In the genomic region with DNA sequence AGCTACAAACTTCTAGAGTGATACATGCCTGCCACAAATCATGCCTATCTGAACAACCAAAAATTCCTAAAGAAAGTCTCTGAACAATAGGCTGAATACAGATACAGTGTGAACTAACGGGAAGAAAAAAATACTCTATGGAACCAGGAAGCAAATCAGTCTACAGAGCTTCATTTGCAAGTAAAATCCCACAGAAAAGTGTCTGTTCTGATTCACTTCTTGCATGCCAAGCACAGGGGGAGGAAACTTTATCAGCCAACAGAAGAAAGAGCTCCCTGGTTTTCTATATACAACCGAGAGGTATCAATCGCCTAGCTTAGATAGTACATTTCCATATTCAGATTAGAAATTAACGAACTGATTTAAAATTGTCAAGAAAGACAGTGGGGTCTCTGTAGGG, we compare ENCODE assay signal across 12 mouse cellular contexts. TPM values are rescaled to one million over a fixed set of nuclear protein-coding genes. Genes with fewer than 3 reads are reported as not detected.
DNase-seq lines count a peak whose midpoint lies in the region; ATAC-seq lines count a peak whose summit lies in the region.
"Had no signal": no experiment of that assay in that cellular context is flagged by ENCODE, and none has a peak within 500 bp of the region (broad histone marks: within the 10 kb centered on the region; RNA-seq: fewer than 3 reads in every experiment).

No protein-coding gene starts in this region.

- no peaks in the 10 kb centered on the region for H3K27me3 ChIP-seq in midbrain, embryonic 11.5 days (ENCODE audit: control insufficient read depth, insufficient read depth, low read length)
- no peaks in the 10 kb centered on the region for H3K27me3 ChIP-seq in intestine, embryonic 16.5 days (replicated peaks; ENCODE audit: control insufficient read depth, insufficient read depth, low read length)
- H3K27me3 ChIP-seq: liver, embryonic 15.5 days had no signal

- no peak overlapping the region for H3K9ac ChIP-seq in midbrain, embryonic 11.5 days (ENCODE audit: low read length)
- H3K9ac ChIP-seq in intestine, embryonic 16.5 days (ENCODE audit: low read depth, low read length): no peak overlapping the region
- H3K9ac ChIP-seq: liver, embryonic 15.5 days had no signal

- no peak for DNase-seq in frontal cortex, postnatal 36 days (ENCODE audit: low spot score in 2 of 2)
- DNase-seq in testis, postnatal 14 days (ENCODE audit: low spot score): peak; percentile 15
- DNase-seq in testis, postnatal 10 days (ENCODE audit: low spot score): no peak
- no peak for DNase-seq in midbrain, embryonic 11.5 days (ENCODE audit: low spot score, missing footprints)
- DNase-seq in lung, postnatal 14 days: no peak
- DNase-seq in lung, postnatal 25 days (ENCODE audit: low spot score): no peak
- DNase-seq: adrenal gland, postnatal 14 days; lung, postnatal 4 days had no signal

- H3K4me3 ChIP-seq in midbrain, embryonic 11.5 days (ENCODE audit: low read depth, low read length): no peak overlapping the region
- no peak overlapping the region for H3K4me3 ChIP-seq in intestine, embryonic 16.5 days (ENCODE audit: low read length)
- H3K4me3 ChIP-seq: liver, embryonic 15.5 days; myocyte had no signal

- peak overlapping the region; percentile 67; the same call in 1 of the 2 replicates for H3K27ac ChIP-seq in midbrain, embryonic 11.5 days (ENCODE audit: low read depth, low read length)
- H3K27ac ChIP-seq in intestine, embryonic 16.5 days (ENCODE audit: low read length): no peak overlapping the region
- H3K27ac ChIP-seq: liver, embryonic 15.5 days had no signal

- no peaks in the 10 kb centered on the region for H3K36me3 ChIP-seq in midbrain, embryonic 11.5 days (ENCODE audit: control insufficient read depth, insufficient read depth, low read length)
- no peaks in the 10 kb centered on the region for H3K36me3 ChIP-seq in intestine, embryonic 16.5 days (ENCODE audit: control insufficient read depth, insufficient read depth, low read length)
- H3K36me3 ChIP-seq: liver, embryonic 15.5 days had no signal

- H3K9me3 ChIP-seq in midbrain, embryonic 11.5 days (ENCODE audit: control insufficient read depth, low read length): no peaks in the 10 kb centered on the region
- H3K9me3 ChIP-seq in intestine, embryonic 16.5 days (ENCODE audit: control insufficient read depth, low read length): no peaks in the 10 kb centered on the region
- H3K9me3 ChIP-seq: liver, embryonic 15.5 days had no signal

- 53% methylated on average over 4 of the region's 4 CpGs for WGBS in midbrain, embryonic 11.5 days
- WGBS in intestine, embryonic 16.5 days: 74% methylated on average over 4 of the region's 4 CpGs

- peaks cover 9% of the 10 kb centered on the region for H3K4me1 ChIP-seq in midbrain, embryonic 11.5 days (ENCODE audit: control insufficient read depth, insufficient read depth, low read length)
- no peaks in the 10 kb centered on the region for H3K4me1 ChIP-seq in intestine, embryonic 16.5 days (ENCODE audit: control insufficient read depth, insufficient read depth, low read length)
- H3K4me1 ChIP-seq: liver, embryonic 15.5 days had no signal

- H3K4me2 ChIP-seq in midbrain, embryonic 11.5 days: no peak overlapping the region
- H3K4me2 ChIP-seq in intestine, embryonic 16.5 days (ENCODE audit: low read depth, low read length): no peak overlapping the region
- H3K4me2 ChIP-seq: liver, embryonic 15.5 days had no signal

- ATAC-seq in frontal cortex, adult (ENCODE audit: low TSS enrichment): peak; percentile 89
- ATAC-seq in midbrain, embryonic 11.5 days (ENCODE audit: low FRiP score): peak; percentile 34; the same call in 1 of the 2 replicates
- ATAC-seq in intestine, embryonic 16.5 days: no peak

RNA-seq across cellular contexts. Expression of gene Rnf180, which starts 43.8 kb away (rescaled TPM):
- polyA plus RNA-seq in midbrain, embryonic 11.5 days (2014; fragmentation: Nextera tagmentation; extraction: Ambion mirVana): 10.5 and 11.3 TPM in 2 replicates
- polyA plus RNA-seq in intestine, embryonic 16.5 days (2015; fragmentation: Nextera tagmentation; extraction: Ambion mirVana): 1.9 and 2.4 TPM in 2 replicates
- polyA plus RNA-seq: myocyte had no signal
